Mouse (Mus musculus) lung, adult 2 months (tissue): Measurements from ENCODE around the gene Tsks.

Source experiments
- CTCF ChIP-seq: fragments of 200-500 bp; IDR thresholded peaks from 2 replicates; pipeline ENCODE4 v1.5.1; 2011; ENCODE audit warnings: mild to moderate bottlenecking, low read length, control low read depth; ENCODE audit not compliant: insufficient read depth
- POLR2A ChIP-seq: fragments of 200-500 bp; IDR thresholded peaks from 2 replicates; pipeline ENCODE4 v1.6.1; 2011; ENCODE audit warnings: low read depth, mild to moderate bottlenecking, control low read depth, low read length, borderline replicate concordance; ENCODE audit errors: extremely low read depth

- TF ChIP-seq CTCF (0 out of 2 replicates have a peak, but pooled peaks have one; percentile 12), POLR2A (no peak)
These were observed 23.0 kb downstream of the Tsks start for GRCm38 (mm10) chr7:44965975-44966374.
